Mouse (Mus musculus) intestine, embryonic 14.5 days (tissue): ENCODE measurements around the gene Cpeb3. TPM values are rescaled to one million over a fixed set of nuclear protein-coding genes. Genes with fewer than 3 reads are reported as not detected.

Experiments used
- ATAC-seq: fragments of 200-750 bp; cut with Nextera tagmentation; replicated peaks from 2 replicates; pipeline ENCODE4 v1.8.0; 2017; ENCODE audit warnings: low read depth, moderate number of reproducible peaks, moderate TSS enrichment, moderate library complexity; ENCODE audit not compliant: low FRiP score, low TSS enrichment
- DNase-seq: peaks from one replicate; pipeline ENCODE4 v3.0.0-alpha.2; 2018; ENCODE audit warnings: low spot score
- H3K27ac ChIP-seq: fragments of 300-500 bp; sonication (generic); 2 replicates; pipeline ENCODE4 v1.5.1; 2014; ENCODE audit warnings: low read depth, mild to moderate bottlenecking, control low read depth
- H3K27me3 ChIP-seq: fragments of 300-500 bp; sonication (generic); replicated peaks from 2 replicates; pipeline ENCODE4 v1.6.1; 2014; ENCODE audit warnings: low read length, control low read depth; ENCODE audit not compliant: control insufficient read depth, insufficient read depth
- H3K36me3 ChIP-seq: fragments of 300-500 bp; sonication (generic); 2 replicates; pipeline ENCODE4 v1.6.1; 2014; ENCODE audit warnings: low read length, control low read depth; ENCODE audit not compliant: control insufficient read depth, insufficient read depth
- H3K4me1 ChIP-seq: fragments of 300-500 bp; sonication (generic); replicated peaks from 2 replicates; pipeline ENCODE4 v1.6.1; 2014; ENCODE audit warnings: low read length, control low read depth, mixed read lengths; ENCODE audit not compliant: control insufficient read depth, insufficient read depth
- H3K4me2 ChIP-seq: fragments of 300-500 bp; sonication (generic); 2 replicates; pipeline ENCODE4 v1.6.1; 2014; ENCODE audit warnings: low read length
- H3K4me3 ChIP-seq: fragments of 300-500 bp; sonication (generic); 2 replicates; pipeline ENCODE4 v1.5.1; 2014; ENCODE audit warnings: low read depth, low read length, control low read depth, mixed read lengths
- H3K9ac ChIP-seq: fragments of 300-500 bp; sonication (generic); 2 replicates; pipeline ENCODE4 v1.6.1; 2014; ENCODE audit warnings: mild to moderate bottlenecking, low read length
- H3K9me3 ChIP-seq: fragments of 300-500 bp; sonication (generic); 2 replicates; pipeline ENCODE4 v1.6.1; 2016; ENCODE audit warnings: low read length, control low read depth; ENCODE audit not compliant: control insufficient read depth
- WGBS: fragments of 180-500 bp; shearing (Covaris S2); extraction: QIAGEN DNeasy Blood & Tissue Kit; methylation state at CpG from one replicate; pipeline ENCODE4 v1.1.7; 2014; 5-methylcytosine and 5-hydroxymethylcytosine counted together
- polyA plus RNA-seq: library from polyadenylated mRNA; unstranded; fragments of >200 nt; fragmentation: Nextera tagmentation; extraction: Ambion mirVana; gene quantifications from 2 replicates; pipeline ENCODE4 v1.2.1, GENCODE M21; 2014

Cpeb3 gene
- polyA plus RNA-seq, 1 experiment from 2014 or later = 0.85 TPM

- Histone ChIP-seq H3K9me3 (peaks cover 9% of the 10 kb centered on the region; the same call in 1 of the 2 replicates), H3K27ac (no peak overlapping the region), H3K36me3 (peaks cover 23% of the 10 kb centered on the region), H3K4me3 (no peak overlapping the region), H3K27me3 (no peaks in the 10 kb centered on the region), H3K4me1 (no peaks in the 10 kb centered on the region), H3K4me2 (no peak overlapping the region), H3K9ac (no peak overlapping the region)
- 97% methylated on average over 6 of the region's 6 CpGs for WGBS
- DNase-seq (no peak), ATAC-seq (no peak)
Observed at GRCm38 (mm10) chr19:37016890-37017289, 191.5 kb downstream of the Cpeb3 start.

- no peaks in the 10 kb centered on the region for H3K27me3 ChIP-seq
- no peak overlapping the region for H3K27ac ChIP-seq
- H3K4me3 ChIP-seq = no peak overlapping the region
- no peak overlapping the region for H3K9ac ChIP-seq
- ATAC-seq (no peak), DNase-seq (no peak)
- H3K4me1 ChIP-seq = no peaks in the 10 kb centered on the region
- H3K4me2 ChIP-seq = no peak overlapping the region
- H3K36me3 ChIP-seq = peaks cover 48% of the 10 kb centered on the region
- peaks cover 9% of the 10 kb centered on the region; the same call in 1 of the 2 replicates for H3K9me3 ChIP-seq
- 87% methylated on average over 8 of the region's 8 CpGs for WGBS
Observed at GRCm38 (mm10) chr19:37014173-37014939, 194.0 kb downstream of the Cpeb3 start.

DNA sequence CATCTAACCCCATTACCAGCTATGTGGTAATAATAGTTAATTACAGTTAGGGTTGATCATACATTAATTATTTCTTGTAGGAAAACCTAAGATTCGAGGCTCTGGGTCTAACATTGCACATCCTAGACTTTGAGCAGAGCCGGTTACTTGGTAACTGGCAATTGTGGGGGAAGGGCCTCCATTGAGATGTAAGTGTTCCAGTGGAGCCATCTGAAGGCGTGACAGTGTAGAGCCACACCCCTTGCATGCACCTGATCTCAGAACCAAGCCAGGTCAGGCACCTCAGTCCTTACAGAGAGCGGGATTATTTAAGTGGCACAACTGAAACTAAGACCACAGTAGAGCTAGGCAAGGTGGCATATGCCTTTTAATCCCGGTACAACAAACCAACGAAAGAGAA lies 194.9 kb downstream of the Cpeb3 start:
- WGBS = 98% methylated on average over 6 of the region's 6 CpGs
- H3K36me3 ChIP-seq = peaks cover 57% of the 10 kb centered on the region
- no peak for DNase-seq

GRCm38 (mm10) chr19:37009878-37010281 lies 198.5 kb downstream of the Cpeb3 start:
- DNase-seq (no peak), ATAC-seq (no peak)
- no peak overlapping the region for H3K27ac ChIP-seq
- no peak overlapping the region for H3K9ac ChIP-seq
- H3K4me1 ChIP-seq = no peaks in the 10 kb centered on the region
- no peak overlapping the region for H3K4me2 ChIP-seq
- no peak overlapping the region for H3K4me3 ChIP-seq
- WGBS = 96% methylated on average over 3 of the region's 3 CpGs
- H3K36me3 ChIP-seq = peaks cover 81% of the 10 kb centered on the region
- H3K9me3 ChIP-seq = no peaks in the 10 kb centered on the region
- no peaks in the 10 kb centered on the region for H3K27me3 ChIP-seq

More for the DNA sequence above, 194.9 kb downstream of the Cpeb3 start:
- Histone ChIP-seq H3K9me3 (peaks cover 9% of the 10 kb centered on the region; the same call in 1 of the 2 replicates), H3K4me1 (no peaks in the 10 kb centered on the region), H3K9ac (no peak overlapping the region), H3K4me2 (no peak overlapping the region), H3K27me3 (no peaks in the 10 kb centered on the region), H3K27ac (no peak overlapping the region), H3K4me3 (no peak overlapping the region)
- no peak for ATAC-seq

DNA sequence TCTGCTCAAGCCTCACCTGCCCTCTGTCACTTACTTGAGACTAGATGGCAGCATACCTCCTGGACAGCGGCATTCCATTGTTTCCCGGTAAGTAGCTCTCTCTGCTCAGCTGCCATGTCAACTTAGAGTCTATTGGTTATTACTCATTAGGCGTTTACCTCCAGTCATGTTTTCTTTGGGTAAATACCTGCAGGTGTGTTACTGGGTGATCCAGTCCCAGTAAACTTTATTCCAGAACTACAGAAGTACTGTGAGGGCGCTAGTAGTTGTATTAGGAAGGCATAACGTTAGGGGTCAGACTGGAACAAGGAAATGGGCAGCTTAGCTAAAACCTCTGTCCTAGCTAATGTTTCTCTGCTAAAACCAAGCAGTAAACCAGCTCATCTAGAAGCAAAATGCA lies 203.8 kb downstream of the Cpeb3 start:
- Histone ChIP-seq H3K4me3 (no peak overlapping the region), H3K4me2 (no peak overlapping the region), H3K27ac (no peak overlapping the region), H3K9me3 (no peaks in the 10 kb centered on the region), H3K27me3 (no peaks in the 10 kb centered on the region), H3K9ac (no peak overlapping the region), H3K36me3 (peaks cover 73% of the 10 kb centered on the region), H3K4me1 (no peaks in the 10 kb centered on the region)
- ATAC-seq = no peak
- 82% methylated on average over 5 of the region's 5 CpGs for WGBS
- no peak for DNase-seq

Other genes starting within 250 kb of the Cpeb3 start
- gene March5, start 1.1 kb downstream of the Cpeb3 start, polyA plus RNA-seq = 83.9 and 86.5 TPM in 2 replicates
- gene Ide, start 129.3 kb upstream of the Cpeb3 start, polyA plus RNA-seq = 54.1 and 62.0 TPM in 2 replicates
- 60.3 and 71.1 TPM in 2 replicates for gene Kif11, start 167.8 kb upstream of the Cpeb3 start, polyA plus RNA-seq
- 7.4 and 9.6 TPM in 2 replicates for gene Hhex, start 226.2 kb upstream of the Cpeb3 start, polyA plus RNA-seq